Mouse (Mus musculus): Measurements from ENCODE around the gene Cdrt4.

Gene Cdrt4

GRCm38 (mm10) chr11:63009761-63010160 is 58.8 kb downstream of the Cdrt4 start:
- ChIA-PET POLR2A (no interaction called here), CTCF (interaction anchor here in 1 of 4 experiments (0.7 kb wide), 1 partner anchor 78 kb away, joined by 3 read pairs; no protein-coding TSS in a partner anchor)

GRCm38 (mm10) chr11:63017327-63018082 is 66.5 kb downstream of the Cdrt4 start:
- POLR2A ChIA-PET: no interaction called here

GRCm38 (mm10) chr11:63018083-63018622 is 67.2 kb downstream of the Cdrt4 start:
- CTCF ChIA-PET: interaction anchor here in 1 of 4 experiments (0.6 to 0.7 kb wide), 2 partner anchors 117 to 150 kb away, joined by 4 to 11 read pairs; no protein-coding TSS in a partner anchor
- POLR2A ChIA-PET: interaction anchor here in 1 of 4 experiments (0.6 kb wide), 1 partner anchor 338 kb away, joined by 5 read pairs; no protein-coding TSS in a partner anchor

More at GRCm38 (mm10) chr11:63017327-63018082, 66.5 kb downstream of the Cdrt4 start:
- CTCF ChIA-PET: interaction anchor here in 2 of 4 experiments (0.7 to 1.2 kb wide), 2 partner anchors 116 to 261 kb away, joined by 3 to 4 read pairs; no protein-coding TSS in a partner anchor

GRCm38 (mm10) chr11:63020633-63021032 is 69.6 kb downstream of the Cdrt4 start:
- POLR2A ChIA-PET: interaction anchor here in 1 of 4 experiments (0.6 kb wide), 1 partner anchor 16 kb away, joined by 4 read pairs; no protein-coding TSS in a partner anchor
- CTCF ChIA-PET: no interaction called here

- ChIA-PET CTCF (no interaction called here), POLR2A (interaction anchor here in 1 of 4 experiments (0.6 kb wide), 1 partner anchor 15 kb away, joined by 4 read pairs; no protein-coding TSS in a partner anchor)
Observed at GRCm38 (mm10) chr11:63021141-63021806, 70.3 kb downstream of the Cdrt4 start.

- CTCF ChIA-PET: no interaction called here
- POLR2A ChIA-PET: no interaction called here
Observed at GRCm38 (mm10) chr11:63023461-63023860, 72.5 kb downstream of the Cdrt4 start.

GRCm38 (mm10) chr11:63024136-63024535 is 73.1 kb downstream of the Cdrt4 start:
- POLR2A ChIA-PET: no interaction called here
- CTCF ChIA-PET: no interaction called here

GRCm38 (mm10) chr11:63025476-63025875 is 74.5 kb downstream of the Cdrt4 start:
- ChIA-PET CTCF (no interaction called here), POLR2A (no interaction called here)

- CTCF ChIA-PET: no interaction called here
Observed at GRCm38 (mm10) chr11:63026651-63027141, 75.7 kb downstream of the Cdrt4 start.

GRCm38 (mm10) chr11:63028131-63028530 is 77.1 kb downstream of the Cdrt4 start:
- ChIA-PET CTCF (interaction anchor here in 1 of 4 experiments (1.3 kb wide), 1 partner anchor 107 kb away, joined by 4 read pairs; no protein-coding TSS in a partner anchor), POLR2A (interaction anchor here in 1 of 4 experiments (1.2 kb wide), 1 partner anchor 12 kb away, joined by 3 read pairs; no protein-coding TSS in a partner anchor)

More at GRCm38 (mm10) chr11:63026651-63027141, 75.7 kb downstream of the Cdrt4 start:
- POLR2A ChIA-PET: no interaction called here

- ChIA-PET POLR2A (no interaction called here), CTCF (interaction anchor here in 1 of 4 experiments (1.3 kb wide), 1 partner anchor 106 kb away, joined by 4 read pairs; no protein-coding TSS in a partner anchor)
Observed at GRCm38 (mm10) chr11:63029148-63029714, 78.2 kb downstream of the Cdrt4 start.

GRCm38 (mm10) chr11:63029721-63030120 is 78.7 kb downstream of the Cdrt4 start:
- ChIA-PET POLR2A (no interaction called here), CTCF (no interaction called here)

GRCm38 (mm10) chr11:63035420-63036211 is 84.6 kb downstream of the Cdrt4 start:
- ChIA-PET CTCF (no interaction called here), POLR2A (interaction anchor here in 1 of 4 experiments (0.7 kb wide), 1 partner anchor 15 kb away, joined by 4 read pairs; no protein-coding TSS in a partner anchor)

- POLR2A ChIA-PET: interaction anchor here in 1 of 4 experiments (1.4 kb wide), 1 partner anchor 12 kb away, joined by 3 read pairs; no protein-coding TSS in a partner anchor
Observed at GRCm38 (mm10) chr11:63040002-63040661, 89.1 kb downstream of the Cdrt4 start.

More at GRCm38 (mm10) chr11:63040002-63040661, 89.1 kb downstream of the Cdrt4 start:
- CTCF ChIA-PET: no interaction called here

Data from embryonic stem cell, embryonic (primary cell).